Mouse (Mus musculus): Measurements from ENCODE around the gene Adck1.
"Not testable (repeated sequence)": the region's sequence is repeated elsewhere in the genome, so short reads cannot be mapped to it uniquely, and the experiment has no call there.

Adck1 gene

GRCm38 (mm10) chr12:88426926-88427325 lies 66.6 kb downstream of the Adck1 start:
- peak in 1 of 2 experiments; percentile 24 for DNase-seq (ENCODE audit: low spot score in 2 of 2)

- DNase-seq (ENCODE audit: low spot score in 2 of 2): no peak
These were observed 68.4 kb downstream of the Adck1 start for GRCm38 (mm10) chr12:88428735-88429134.

GRCm38 (mm10) chr12:88432277-88432676 lies 71.9 kb downstream of the Adck1 start:
- no peak for DNase-seq (ENCODE audit: low spot score in 2 of 2)

GRCm38 (mm10) chr12:88433171-88433570 lies 72.8 kb downstream of the Adck1 start:
- no peak for DNase-seq (ENCODE audit: low spot score in 2 of 2)

GRCm38 (mm10) chr12:88436962-88437750 lies 76.8 kb downstream of the Adck1 start:
- DNase-seq (ENCODE audit: low spot score in 2 of 2): no peak

- no peak for DNase-seq (ENCODE audit: low spot score in 2 of 2)
These were observed 81.8 kb downstream of the Adck1 start for GRCm38 (mm10) chr12:88441922-88442809.

GRCm38 (mm10) chr12:88444040-88444439 lies 83.7 kb downstream of the Adck1 start:
- no peak for DNase-seq (ENCODE audit: low spot score in 2 of 2)

- DNase-seq (ENCODE audit: low spot score in 2 of 2): no peak
These were observed 85.1 kb downstream of the Adck1 start for GRCm38 (mm10) chr12:88445471-88445870.

GRCm38 (mm10) chr12:88450658-88451563 lies 90.6 kb downstream of the Adck1 start:
- no peak for DNase-seq (ENCODE audit: low spot score in 2 of 2)

- DNase-seq (ENCODE audit: low spot score in 2 of 2): no peak
These were observed 94.5 kb downstream of the Adck1 start for GRCm38 (mm10) chr12:88454701-88455410.

GRCm38 (mm10) chr12:88457021-88457420 lies 96.7 kb downstream of the Adck1 start:
- DNase-seq (ENCODE audit: low spot score in 2 of 2): no peak

GRCm38 (mm10) chr12:88458936-88459335 lies 98.6 kb downstream of the Adck1 start:
- no peak for DNase-seq (ENCODE audit: low spot score in 2 of 2)

- no peak for DNase-seq (ENCODE audit: low spot score in 2 of 2)
These were observed 99.1 kb downstream of the Adck1 start for GRCm38 (mm10) chr12:88459461-88459860.

- DNase-seq (ENCODE audit: low spot score in 2 of 2): no peak
These were observed 100.7 kb downstream of the Adck1 start for GRCm38 (mm10) chr12:88461026-88461425.

GRCm38 (mm10) chr12:88463588-88464290 lies 103.4 kb downstream of the Adck1 start:
- DNase-seq (ENCODE audit: low spot score in 2 of 2): no peak

GRCm38 (mm10) chr12:88466801-88467200 lies 106.4 kb downstream of the Adck1 start:
- no peak for DNase-seq (ENCODE audit: low spot score in 2 of 2)

- no peak for DNase-seq (ENCODE audit: low spot score in 2 of 2)
These were observed 106.9 kb downstream of the Adck1 start for GRCm38 (mm10) chr12:88467257-88467656.

- DNase-seq (ENCODE audit: low spot score in 2 of 2): no peak
These were observed 107.6 kb downstream of the Adck1 start for GRCm38 (mm10) chr12:88467935-88468465.

GRCm38 (mm10) chr12:88468691-88469090 lies 108.3 kb downstream of the Adck1 start:
- DNase-seq (ENCODE audit: low spot score in 2 of 2): no peak

- DNase-seq (ENCODE audit: low spot score in 2 of 2): not testable (repeated sequence)
These were observed 111.5 kb downstream of the Adck1 start for GRCm38 (mm10) chr12:88471884-88472283.

Measured in frontal cortex, postnatal 14 days (tissue).